Mouse (Mus musculus) thymus, postnatal 0 days (tissue): ENCODE results near the gene Haao. TPM values are rescaled to one million over a fixed set of nuclear protein-coding genes. Genes with fewer than 3 reads are reported as not detected.

ENCODE experiments used
- DNase-seq: peaks from one replicate; pipeline ENCODE4 v3.0.0-alpha.2; 2015; ENCODE audit warnings: low spot score
- polyA plus RNA-seq: library from polyadenylated mRNA; unstranded; fragments of >200 nt; fragmentation: Nextera tagmentation; extraction: Ambion mirVana; gene quantifications from 2 replicates; pipeline ENCODE4 v1.2.1, GENCODE M21; 2015

The Haao gene
- polyA plus RNA-seq, 1 experiment from 2014 or later: 5.6 TPM

- no peak for DNase-seq
Observed at GRCm38 (mm10) chr17:83837659-83838190, 10.0 kb downstream of the Haao start.

GRCm38 (mm10) chr17:83836048-83836447 is 11.7 kb downstream of the Haao start:
- DNase-seq: no peak

- DNase-seq: no peak
Observed at GRCm38 (mm10) chr17:83834120-83834519, 13.6 kb downstream of the Haao start.

GRCm38 (mm10) chr17:83830616-83831292 is 17.0 kb downstream of the Haao start:
- DNase-seq: no peak

- no peak for DNase-seq
Observed at GRCm38 (mm10) chr17:83829356-83829755, 18.4 kb downstream of the Haao start.

GRCm38 (mm10) chr17:83823835-83824234 is 23.9 kb downstream of the Haao start:
- peak; percentile 61 for DNase-seq

GRCm38 (mm10) chr17:83821876-83822275 is 25.9 kb downstream of the Haao start:
- DNase-seq: no peak

GRCm38 (mm10) chr17:83820701-83821100 is 27.1 kb downstream of the Haao start:
- no peak for DNase-seq

- no peak for DNase-seq
Observed at GRCm38 (mm10) chr17:83819503-83819902, 28.3 kb downstream of the Haao start.

- DNase-seq: no peak
Observed at GRCm38 (mm10) chr17:83816996-83817395, 30.8 kb downstream of the Haao start.

GRCm38 (mm10) chr17:83813050-83813449 is 34.7 kb downstream of the Haao start:
- DNase-seq: no peak

- DNase-seq: no peak
Observed at GRCm38 (mm10) chr17:83812200-83812944, 35.4 kb downstream of the Haao start.

GRCm38 (mm10) chr17:83810285-83810684 is 37.5 kb downstream of the Haao start:
- no peak for DNase-seq

- DNase-seq: no peak
Observed at GRCm38 (mm10) chr17:83809197-83809829, 38.5 kb downstream of the Haao start.

GRCm38 (mm10) chr17:83808476-83809098 is 39.2 kb downstream of the Haao start:
- no peak for DNase-seq

- DNase-seq: peak; percentile 83
Observed at GRCm38 (mm10) chr17:83807778-83808398, 39.9 kb downstream of the Haao start.

GRCm38 (mm10) chr17:83807345-83807744 is 40.4 kb downstream of the Haao start:
- peak; percentile 41 for DNase-seq

GRCm38 (mm10) chr17:83805078-83805477 is 42.7 kb downstream of the Haao start:
- DNase-seq: no peak

GRCm38 (mm10) chr17:83803987-83804386 is 43.8 kb downstream of the Haao start:
- no peak for DNase-seq

- DNase-seq: peak; percentile 24
Observed at GRCm38 (mm10) chr17:83799506-83800050, 48.2 kb downstream of the Haao start.

GRCm38 (mm10) chr17:83795121-83795520 is 52.6 kb downstream of the Haao start:
- no peak for DNase-seq
